Mouse (Mus musculus) embryo, embryonic 9.5 days (tissue): ENCODE measurements around the gene Hnrnpu.
"Not testable (repeated sequence)": the region's sequence is repeated elsewhere in the genome, so short reads cannot be mapped to it uniquely, and the experiment has no call there.

ENCODE experiments used
- DNase-seq: peaks from one replicate; pipeline ENCODE4 v3.0.0-alpha.2; 2017; ENCODE audit errors: extremely low spot score

Gene Hnrnpu

DNA sequence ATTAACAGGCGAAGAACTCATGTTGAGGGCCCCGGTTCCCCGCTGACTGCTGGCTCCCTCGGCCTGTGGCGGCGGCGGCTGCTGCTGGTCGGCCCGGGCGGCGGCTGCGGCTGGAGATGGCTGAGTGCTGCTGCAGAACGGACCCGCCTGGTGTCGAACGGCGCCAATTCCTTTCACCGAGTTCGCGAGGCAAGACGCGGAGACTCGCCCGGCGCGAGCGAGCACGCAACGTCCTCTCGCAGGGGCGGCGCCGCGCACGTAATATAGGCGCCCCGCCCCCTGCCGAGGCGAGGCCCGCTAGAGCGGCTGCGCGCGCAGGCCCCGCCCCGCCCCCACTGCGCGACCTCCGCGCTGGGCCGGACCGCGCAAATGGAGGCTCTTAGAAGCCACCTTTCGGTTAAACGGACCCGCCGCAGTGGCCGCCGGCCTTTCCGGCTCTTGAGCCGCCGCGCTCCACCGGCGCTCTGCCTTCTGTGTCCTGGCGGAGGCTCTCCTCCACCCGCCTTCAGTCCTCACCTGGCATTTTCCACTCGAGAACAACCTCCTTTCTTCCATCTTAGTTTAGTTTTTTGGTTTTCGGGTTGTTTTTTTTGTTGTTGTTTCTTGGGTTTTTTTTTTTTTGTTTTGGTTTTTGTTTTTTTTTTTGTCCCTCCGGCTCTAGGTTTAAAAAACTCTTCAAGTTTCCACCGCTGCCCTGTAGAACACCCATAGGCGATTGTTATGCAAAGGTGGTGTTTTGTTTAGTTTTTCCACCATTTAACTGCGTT, at the start of gene Hnrnpu:
Gene Hnrnpu (minus strand): TSS at position 247 of the 767 bp plus-strand sequence.
- peak; percentile 94 for DNase-seq

- no peak for DNase-seq
Measured at GRCm38 (mm10) chr1:178382165-178382564, 44.6 kb upstream of the Hnrnpu start.

DNA sequence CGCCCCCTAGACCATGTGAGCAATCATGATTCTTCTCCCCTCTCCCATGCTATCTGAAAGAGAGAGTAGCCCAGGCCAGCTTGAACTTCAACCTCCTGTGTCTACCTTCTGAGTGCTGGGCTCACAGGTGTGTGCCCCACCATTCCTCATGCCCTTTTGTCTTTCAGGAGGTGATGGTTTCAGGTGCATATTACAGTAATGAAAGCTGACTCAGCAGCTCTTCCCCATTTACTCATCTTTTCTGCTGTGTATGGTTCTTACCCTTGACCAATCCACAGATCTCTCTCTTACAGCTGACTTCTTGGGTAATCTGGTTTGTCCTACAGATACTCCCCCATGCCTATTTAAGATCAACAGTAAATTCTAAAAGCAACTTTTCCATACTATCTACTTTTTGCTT, 41.6 kb upstream of the Hnrnpu start:
- DNase-seq: no peak

DNA sequence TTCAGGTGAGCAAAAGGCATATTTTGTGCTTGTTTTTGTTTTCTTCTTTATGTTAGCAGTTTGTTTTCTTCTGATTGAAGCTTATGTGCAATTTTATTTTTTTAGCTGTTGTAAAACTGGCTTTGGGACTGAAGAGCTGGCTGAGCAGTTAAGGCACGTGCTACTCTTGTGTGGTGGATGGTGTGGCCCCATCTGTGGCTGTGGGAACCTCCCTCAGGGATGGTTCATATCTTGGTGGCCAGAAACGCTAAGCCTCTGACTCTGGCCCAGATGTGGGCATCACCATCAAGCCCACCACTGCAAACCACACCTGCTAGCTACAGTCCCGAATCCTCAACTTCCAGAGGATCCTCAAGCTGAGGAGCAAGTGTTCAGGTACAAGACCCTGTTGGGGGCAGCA, 40.5 kb upstream of the Hnrnpu start:
- DNase-seq: no peak

GRCm38 (mm10) chr1:178376907-178377306, 39.3 kb upstream of the Hnrnpu start:
- DNase-seq: no peak

- no peak for DNase-seq
Measured at GRCm38 (mm10) chr1:178376061-178376460, 38.5 kb upstream of the Hnrnpu start.

DNA sequence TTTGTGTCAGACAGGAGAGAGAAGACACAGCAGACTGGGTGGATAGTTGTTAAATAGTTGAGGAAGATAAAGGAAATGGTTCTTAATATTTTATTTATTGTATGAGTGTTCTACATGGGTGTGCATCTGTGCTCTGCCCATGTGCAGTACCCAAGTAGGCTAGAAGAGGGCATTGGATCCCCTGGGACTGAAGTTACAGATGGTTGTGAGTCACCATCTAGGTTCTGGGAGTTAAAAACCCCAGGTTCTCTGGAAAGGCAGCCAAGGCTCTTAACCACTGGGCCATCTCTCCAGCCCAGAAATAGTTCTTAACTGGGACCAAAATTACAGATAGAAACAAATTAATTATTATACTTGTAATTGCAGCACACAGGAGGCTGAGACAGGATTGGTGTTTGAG, 37.8 kb upstream of the Hnrnpu start:
- DNase-seq: no peak

- DNase-seq: no peak
Measured at GRCm38 (mm10) chr1:178372681-178373080, 35.1 kb upstream of the Hnrnpu start.

DNA sequence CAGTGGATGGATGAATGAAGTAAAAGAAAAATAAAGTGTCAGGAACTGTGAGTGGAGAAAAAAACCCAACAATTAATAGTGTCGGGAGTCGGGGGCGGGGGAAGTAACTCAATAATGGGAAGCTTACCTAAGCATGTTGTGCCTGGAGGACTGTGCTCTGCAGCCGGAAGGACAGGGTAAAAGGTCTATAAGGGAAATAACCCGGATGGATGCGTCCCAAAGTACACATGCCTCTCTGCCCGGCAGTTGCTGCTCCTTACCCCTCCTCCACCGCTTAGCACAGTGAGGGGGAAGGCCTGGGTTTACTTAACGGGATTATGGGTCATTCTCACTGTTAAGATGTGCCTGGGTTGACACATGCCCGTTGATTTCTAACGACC, 31.7 kb upstream of the Hnrnpu start:
- peak; percentile 59 for DNase-seq

- peak; percentile 83 for DNase-seq
Measured at GRCm38 (mm10) chr1:178368548-178369271, 31.1 kb upstream of the Hnrnpu start.

- no peak for DNase-seq
Measured at GRCm38 (mm10) chr1:178368121-178368520, 30.5 kb upstream of the Hnrnpu start.

- no peak for DNase-seq
Measured at GRCm38 (mm10) chr1:178365171-178365570, 27.6 kb upstream of the Hnrnpu start.

- DNase-seq: no peak
Measured at GRCm38 (mm10) chr1:178360702-178361101, 23.1 kb upstream of the Hnrnpu start.

DNA sequence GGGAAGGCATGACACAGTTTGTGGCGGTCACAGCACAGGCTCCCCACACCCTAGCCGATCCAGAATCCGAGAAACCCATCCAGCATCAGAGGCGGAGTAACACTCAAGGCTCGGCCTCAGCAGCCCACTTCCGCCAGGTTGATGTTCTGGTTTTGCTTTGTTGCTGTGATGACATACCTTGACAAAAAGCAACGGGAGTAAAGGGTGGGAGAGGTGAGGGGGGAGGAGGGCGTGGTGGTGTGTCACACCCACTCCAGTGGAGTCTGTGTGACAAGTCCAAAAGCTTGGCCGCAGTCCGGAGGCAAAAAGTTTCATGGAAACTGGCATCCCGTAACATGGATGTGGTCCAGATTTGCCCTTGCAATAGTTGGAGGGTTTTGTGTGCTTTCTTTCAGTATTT, 22.7 kb upstream of the Hnrnpu start:
- no peak for DNase-seq

DNA sequence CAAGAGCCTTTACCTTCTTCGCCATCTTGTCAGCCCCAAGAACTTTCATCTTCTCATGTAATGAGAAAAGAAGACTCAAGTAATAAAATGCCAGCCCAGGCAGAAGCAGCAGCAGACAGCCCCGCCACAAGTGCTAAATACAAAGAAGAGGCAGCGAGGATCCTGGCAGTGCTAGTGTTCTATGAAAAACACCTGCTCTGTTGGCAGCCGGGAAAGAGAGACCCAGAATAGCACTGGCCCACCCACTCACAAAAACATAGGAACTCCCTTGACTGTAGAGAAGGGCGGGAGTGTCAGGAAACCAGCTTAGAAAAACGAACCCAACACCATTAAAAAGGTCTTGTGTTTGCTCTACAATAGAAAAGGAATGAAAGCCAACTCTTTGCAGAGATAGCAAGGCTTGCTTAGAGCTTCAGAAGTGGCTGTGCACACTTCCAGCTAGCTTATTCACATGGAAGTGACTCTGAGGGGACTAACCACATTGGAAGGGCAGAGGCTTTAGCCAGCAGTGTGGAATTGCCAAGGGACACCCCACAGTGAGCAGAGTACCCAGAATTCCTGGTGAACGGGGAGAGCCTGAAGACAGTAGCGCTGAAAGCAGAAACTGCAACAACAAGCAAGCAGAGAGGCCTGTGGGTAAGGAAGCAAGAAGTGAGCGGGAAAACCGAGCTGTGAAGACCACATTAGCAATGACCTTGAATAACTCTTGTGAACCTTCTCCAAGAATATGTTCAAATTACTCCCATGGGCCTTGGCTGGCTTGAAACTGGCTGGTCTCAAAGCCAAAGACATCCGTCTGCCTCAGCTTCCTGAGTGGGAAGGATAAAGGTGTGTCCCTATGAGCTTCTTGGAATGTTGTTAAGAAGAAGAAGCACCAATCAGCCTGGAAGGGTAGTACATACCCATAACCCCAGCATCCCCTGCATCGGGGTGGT, 20.4 kb upstream of the Hnrnpu start:
- no peak for DNase-seq

DNA sequence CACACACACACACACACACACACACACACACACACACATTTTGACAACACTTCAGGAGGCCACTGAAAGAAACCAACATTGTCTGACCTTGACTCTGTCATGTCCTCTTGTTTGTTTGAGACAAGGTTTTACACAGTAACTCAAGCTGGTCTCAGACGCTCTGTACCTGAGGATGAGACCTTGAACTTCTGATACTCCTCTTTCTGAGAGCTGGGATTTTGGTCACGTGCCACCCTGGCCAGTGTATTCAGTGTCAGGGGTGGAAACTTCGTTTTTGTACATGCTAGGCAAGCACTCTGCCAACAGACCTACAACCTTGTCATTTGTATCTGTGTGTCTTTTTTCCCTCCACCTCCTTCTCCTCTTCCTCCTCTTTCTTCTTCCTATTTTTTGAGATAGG, 17.0 kb upstream of the Hnrnpu start:
- no peak for DNase-seq

DNA sequence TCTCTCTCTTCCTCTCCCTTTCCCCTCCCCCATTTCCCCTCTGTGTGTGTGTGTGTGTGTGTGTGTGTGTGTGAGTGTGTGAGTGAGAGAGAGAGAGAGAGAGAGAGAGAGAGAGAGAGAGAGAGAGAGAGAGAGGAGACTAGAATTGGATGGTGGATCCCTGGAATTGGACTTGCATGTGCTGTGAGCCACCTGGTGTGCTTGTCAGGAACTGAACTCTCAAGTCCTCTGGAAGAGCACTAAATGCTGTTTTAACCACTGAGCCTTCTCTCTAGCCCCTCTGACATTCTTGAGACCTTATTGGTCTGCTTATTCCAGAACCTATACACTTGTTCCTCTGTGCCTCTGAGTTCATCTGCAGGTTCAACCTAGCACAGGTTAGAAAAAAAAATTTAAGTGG, 14.0 kb upstream of the Hnrnpu start:
- no peak for DNase-seq

- no peak for DNase-seq
Measured at GRCm38 (mm10) chr1:178350792-178351191, 13.2 kb upstream of the Hnrnpu start.

- DNase-seq: not testable (repeated sequence)
Measured at GRCm38 (mm10) chr1:178344071-178344805, 6.6 kb upstream of the Hnrnpu start.

DNA sequence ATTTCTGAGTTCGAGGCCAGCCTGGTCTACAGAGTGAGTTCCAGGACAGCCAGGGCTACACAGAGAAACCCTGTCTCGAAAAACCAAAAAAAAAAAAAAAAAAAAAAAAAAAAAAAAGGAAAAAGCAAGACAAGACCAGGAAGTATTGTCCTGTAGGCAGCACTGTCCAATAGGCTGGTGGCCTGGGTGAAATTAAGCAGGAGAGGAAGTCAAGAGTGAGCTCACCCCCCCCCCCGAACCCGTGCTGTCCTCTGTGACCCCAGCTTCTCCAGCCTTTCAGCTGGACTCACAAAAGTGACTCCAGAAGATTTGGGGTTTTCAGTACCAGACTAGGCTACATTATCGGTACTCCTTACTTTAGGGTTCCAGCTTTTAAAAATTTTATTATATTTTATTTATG, 5.0 kb upstream of the Hnrnpu start:
- DNase-seq: no peak

DNA sequence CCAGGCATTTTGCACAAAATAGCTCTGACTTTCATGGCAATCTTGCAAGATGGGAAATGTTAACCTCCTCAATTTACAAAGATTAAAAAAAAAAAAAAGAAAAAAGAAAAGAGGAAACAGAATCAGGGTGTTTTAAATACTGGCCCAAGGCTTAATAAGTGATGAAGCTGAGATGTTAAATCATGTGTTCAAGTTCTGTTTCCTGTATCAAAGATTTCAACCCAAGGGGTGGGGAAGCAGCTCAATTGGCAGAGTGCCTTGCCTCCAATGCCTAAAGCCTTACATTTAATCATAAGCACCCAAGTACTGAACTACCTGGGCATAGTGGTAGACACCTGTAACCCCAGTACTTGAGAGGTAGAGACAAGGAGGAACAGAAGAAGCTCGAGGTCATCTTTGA, 4.5 kb upstream of the Hnrnpu start:
- DNase-seq: no peak

DNA sequence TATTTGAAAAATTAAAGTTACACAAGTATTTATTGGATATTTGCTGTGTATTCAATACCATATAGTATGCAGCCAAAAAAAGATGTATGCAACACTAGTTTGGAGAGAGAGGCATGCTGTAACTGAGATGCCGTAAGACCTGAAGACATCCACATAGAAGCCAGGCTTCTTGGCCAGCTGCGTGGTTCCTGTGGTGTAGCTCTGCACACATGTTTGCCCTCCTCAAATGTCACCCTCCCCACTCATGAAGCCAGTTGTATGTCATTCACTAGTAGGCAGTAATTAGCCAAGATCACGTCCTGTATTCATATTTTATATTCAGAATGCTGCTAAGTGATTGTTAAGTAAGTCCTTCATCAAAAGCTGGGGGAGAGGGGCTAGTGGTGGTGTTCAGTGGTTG, 3.8 kb upstream of the Hnrnpu start:
- DNase-seq: no peak
